Mouse (Mus musculus) kidney, embryonic 14.5 days (tissue): ENCODE data around the gene Brinp1. TPM values are rescaled to one million over a fixed set of nuclear protein-coding genes. Genes with fewer than 3 reads are reported as not detected.

Experiments
- ATAC-seq: fragments of 200-750 bp; cut with Nextera tagmentation; 2 replicates; pipeline ENCODE4 v1.8.0; 2017; ENCODE audit warnings: moderate number of reproducible peaks, mild to moderate bottlenecking, moderate TSS enrichment, moderate library complexity; ENCODE audit not compliant: low FRiP score, low TSS enrichment
- H3K27ac ChIP-seq: fragments of 300-500 bp; sonication (generic); 2 replicates; pipeline ENCODE4 v1.5.1; 2014; ENCODE audit warnings: low read depth, mild to moderate bottlenecking, low read length, moderate library complexity, mixed read lengths
- H3K27me3 ChIP-seq: fragments of 300-500 bp; sonication (generic); 2 replicates; pipeline ENCODE4 v1.6.1; 2014; ENCODE audit warnings: mild to moderate bottlenecking, low read length; ENCODE audit not compliant: control insufficient read depth, insufficient read depth
- H3K36me3 ChIP-seq: fragments of 300-500 bp; sonication (generic); 2 replicates; pipeline ENCODE4 v1.6.1; 2014; ENCODE audit warnings: low read length, mixed read lengths; ENCODE audit not compliant: control insufficient read depth, insufficient read depth
- H3K4me1 ChIP-seq: fragments of 300-500 bp; sonication (generic); 2 replicates; pipeline ENCODE4 v1.6.1; 2014; ENCODE audit warnings: low read length, mixed read lengths; ENCODE audit not compliant: control insufficient read depth, insufficient read depth
- H3K4me2 ChIP-seq: fragments of 300-500 bp; sonication (generic); replicated peaks from 2 replicates; pipeline ENCODE4 v1.6.1; 2014; ENCODE audit warnings: low read depth, mild to moderate bottlenecking, low read length
- H3K4me3 ChIP-seq: fragments of 300-500 bp; sonication (generic); 2 replicates; pipeline ENCODE4 v1.5.1; 2014; ENCODE audit warnings: mild to moderate bottlenecking, low read length
- H3K9ac ChIP-seq: fragments of 300-500 bp; sonication (generic); 2 replicates; pipeline ENCODE4 v1.6.1; 2014; ENCODE audit warnings: low read depth, mild to moderate bottlenecking, low read length, moderate library complexity
- H3K9me3 ChIP-seq: fragments of 300-500 bp; sonication (generic); 2 replicates; pipeline ENCODE4 v1.6.1; 2016; ENCODE audit warnings: low read length; ENCODE audit not compliant: control insufficient read depth
- WGBS: fragments of 180-500 bp; shearing (Covaris S2); extraction: QIAGEN DNeasy Blood & Tissue Kit; methylation state at CpG from one replicate; pipeline ENCODE4 v1.1.7; 2014; 5-methylcytosine and 5-hydroxymethylcytosine counted together
- polyA plus RNA-seq: library from polyadenylated mRNA; unstranded; fragments of >200 nt; fragmentation: Nextera tagmentation; extraction: Ambion mirVana; gene quantifications from 2 replicates; pipeline ENCODE4 v1.2.1, GENCODE M21; 2014

Brinp1 gene
- polyA plus RNA-seq, 1 experiment from 2014 or later: 10.2 TPM

DNA sequence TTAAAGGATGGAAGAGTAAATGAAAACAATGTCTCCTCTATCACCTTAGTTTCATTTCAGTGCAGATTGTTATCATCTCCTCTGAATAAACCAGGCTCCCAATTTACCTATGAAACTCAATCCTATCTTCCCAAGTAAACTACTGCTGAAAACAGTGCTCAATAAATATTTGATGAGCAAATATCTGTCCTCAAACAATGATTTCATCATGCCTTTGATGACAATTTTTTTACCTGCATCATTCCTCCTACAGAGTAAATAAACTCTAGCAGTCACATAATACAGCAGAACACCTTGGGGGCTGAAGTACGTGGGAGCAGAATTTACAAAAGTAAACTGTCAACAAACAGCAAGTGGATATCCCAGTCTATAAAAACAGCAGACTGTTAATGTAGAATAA, 31.3 kb downstream of the Brinp1 start:
- H3K27ac ChIP-seq: no peak overlapping the region
- WGBS: 64% methylated on average over 1 of the region's 1 CpGs
- H3K4me2 ChIP-seq: no peak overlapping the region
- no peaks in the 10 kb centered on the region for H3K27me3 ChIP-seq
- H3K36me3 ChIP-seq: no peaks in the 10 kb centered on the region
- no peak overlapping the region for H3K9ac ChIP-seq
- H3K4me1 ChIP-seq: no peaks in the 10 kb centered on the region
- no peak overlapping the region for H3K4me3 ChIP-seq
- no peaks in the 10 kb centered on the region for H3K9me3 ChIP-seq
- no peak for ATAC-seq

DNA sequence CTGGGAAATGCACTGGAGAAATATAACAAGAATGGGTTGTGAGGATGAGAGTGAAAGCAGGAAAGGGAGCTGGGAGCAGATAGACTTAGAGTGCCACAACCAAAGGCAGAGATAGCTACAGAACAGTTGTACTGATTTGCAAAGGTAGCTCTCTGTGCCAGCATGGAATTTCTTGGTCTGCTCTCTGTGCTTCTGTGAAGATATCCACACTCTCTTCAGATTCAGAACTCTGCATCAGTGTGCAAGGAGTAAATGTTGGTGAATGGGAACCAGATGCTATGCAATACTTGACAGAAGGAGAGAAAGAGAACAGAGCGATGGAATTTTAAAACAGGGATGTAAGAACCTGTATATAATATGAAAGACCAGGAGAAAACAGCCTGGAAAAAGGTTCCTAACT, 31.7 kb downstream of the Brinp1 start:
- WGBS: 92% methylated on average over 1 of the region's 1 CpGs

DNA sequence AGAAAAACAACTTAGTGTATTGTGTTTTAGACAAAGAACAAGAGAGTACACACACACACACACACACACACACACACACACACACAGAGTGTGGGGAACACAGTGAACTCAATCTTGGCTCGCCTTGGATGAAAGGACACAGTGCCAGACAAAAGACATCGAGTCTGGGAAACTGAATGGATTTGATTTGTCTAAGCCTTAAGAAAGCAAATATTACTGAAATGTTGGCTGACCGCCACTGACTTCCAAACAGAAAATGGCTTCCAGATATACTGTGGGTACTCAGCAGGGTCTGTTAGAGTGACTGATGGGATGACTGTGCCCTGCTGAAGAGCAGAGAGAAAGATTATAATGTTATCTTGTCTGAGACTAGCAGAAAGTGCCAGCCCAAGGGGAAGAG, 34.1 kb downstream of the Brinp1 start:
- Histone ChIP-seq H3K4me3 (no peak overlapping the region), H3K9me3 (no peaks in the 10 kb centered on the region)
- ATAC-seq: no peak

More for the DNA sequence above, 31.7 kb downstream of the Brinp1 start:
- Histone ChIP-seq H3K27ac (no peak overlapping the region), H3K4me3 (no peak overlapping the region), H3K4me2 (no peak overlapping the region), H3K4me1 (no peaks in the 10 kb centered on the region), H3K27me3 (no peaks in the 10 kb centered on the region), H3K36me3 (no peaks in the 10 kb centered on the region), H3K9me3 (no peaks in the 10 kb centered on the region), H3K9ac (no peak overlapping the region)
- no peak for ATAC-seq

DNA sequence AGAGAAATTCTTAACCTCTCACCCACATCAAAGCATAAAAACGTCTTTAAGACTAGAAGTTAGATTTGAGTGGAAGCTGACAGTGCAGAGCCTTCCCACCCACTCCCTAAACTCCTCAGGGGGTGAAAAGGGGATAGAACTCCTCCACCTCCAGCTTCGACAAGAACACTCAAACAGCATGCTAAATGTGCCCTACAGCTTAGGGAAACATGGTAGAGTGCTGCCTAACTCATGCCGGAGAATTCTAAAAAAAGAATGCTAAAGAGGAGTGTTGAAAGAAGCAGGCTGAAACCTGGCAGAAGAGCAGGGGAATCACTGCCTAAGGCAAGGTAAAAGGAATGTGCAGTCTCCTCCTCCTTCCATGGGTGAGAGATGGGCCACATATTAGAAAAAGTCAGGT, 43.3 kb downstream of the Brinp1 start:
- no peak for ATAC-seq
- Histone ChIP-seq H3K27me3 (no peaks in the 10 kb centered on the region), H3K9me3 (no peaks in the 10 kb centered on the region), H3K4me2 (no peak overlapping the region), H3K27ac (no peak overlapping the region), H3K36me3 (no peaks in the 10 kb centered on the region), H3K9ac (no peak overlapping the region), H3K4me3 (no peak overlapping the region), H3K4me1 (no peaks in the 10 kb centered on the region)
- WGBS: 54% methylated on average over 3 of the region's 3 CpGs

More for the DNA sequence above, 34.1 kb downstream of the Brinp1 start:
- Histone ChIP-seq H3K4me1 (no peaks in the 10 kb centered on the region), H3K27ac (no peak overlapping the region), H3K4me2 (no peak overlapping the region), H3K9ac (no peak overlapping the region), H3K36me3 (no peaks in the 10 kb centered on the region), H3K27me3 (no peaks in the 10 kb centered on the region)
- WGBS: 76% methylated on average over 3 of the region's 3 CpGs

DNA sequence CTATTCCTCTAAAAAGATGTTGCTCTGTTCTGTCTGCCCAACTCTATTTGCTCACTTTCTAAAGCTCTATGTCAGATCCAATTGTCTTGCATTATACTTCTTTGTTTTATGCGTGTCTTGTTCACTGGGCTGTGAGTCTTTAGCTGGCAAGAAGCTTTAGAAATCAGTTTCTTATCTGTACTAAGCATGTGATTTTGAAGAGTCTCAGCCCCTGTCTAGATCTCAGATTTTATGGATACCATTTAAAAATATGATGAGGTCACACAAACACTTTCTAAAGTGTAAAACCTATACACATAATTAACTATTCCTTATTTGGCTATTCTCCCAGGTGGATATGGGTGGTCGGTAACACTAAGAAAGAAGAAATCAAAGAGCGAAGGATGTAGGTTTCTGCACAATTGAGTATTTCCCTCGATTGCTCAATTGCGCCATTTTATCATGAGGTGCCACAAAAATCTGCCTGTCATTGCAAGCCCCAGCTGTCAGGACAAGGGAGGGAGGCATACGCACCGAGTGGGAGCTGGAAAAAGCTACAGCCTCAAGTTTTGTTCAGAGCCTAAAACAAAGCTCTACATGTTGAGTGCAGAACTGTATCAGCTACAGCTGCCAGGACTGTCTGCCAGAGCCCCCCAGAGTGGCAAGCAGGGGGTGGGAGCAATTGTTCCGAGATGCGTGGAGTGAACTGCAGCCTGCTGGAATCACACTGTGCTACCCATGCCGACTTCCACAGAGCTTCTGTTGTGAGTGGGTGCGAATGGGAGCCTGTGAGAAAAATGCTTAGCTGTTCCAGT, 47.6 kb downstream of the Brinp1 start:
- no peak overlapping the region for H3K4me2 ChIP-seq
- no peak overlapping the region for H3K4me3 ChIP-seq
- no peaks in the 10 kb centered on the region for H3K4me1 ChIP-seq
- H3K9me3 ChIP-seq: no peaks in the 10 kb centered on the region
- H3K27me3 ChIP-seq: no peaks in the 10 kb centered on the region
- WGBS: 73% methylated on average over 11 of the region's 11 CpGs
- no peak overlapping the region for H3K27ac ChIP-seq
- no peak for ATAC-seq
- no peak overlapping the region for H3K9ac ChIP-seq
- no peaks in the 10 kb centered on the region for H3K36me3 ChIP-seq

DNA sequence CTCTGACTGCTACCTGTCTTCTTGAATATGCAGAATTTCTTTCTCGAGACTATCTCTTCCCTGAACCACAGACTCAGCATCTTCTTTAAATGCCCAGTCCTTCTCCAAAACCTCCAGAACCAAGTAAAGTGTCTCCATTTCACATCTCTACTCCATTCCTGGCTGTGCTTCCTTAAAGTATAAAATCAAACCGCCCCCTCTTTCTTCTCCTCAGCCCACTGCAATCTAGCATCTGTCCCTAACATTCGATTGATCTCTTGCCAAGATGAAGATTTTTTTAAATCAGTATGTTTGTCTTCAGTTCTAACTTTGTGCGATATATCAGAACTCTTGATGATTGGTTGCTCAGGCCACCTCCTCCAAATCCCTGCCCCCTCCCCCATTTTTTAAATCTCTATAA, 63.7 kb downstream of the Brinp1 start:
- Histone ChIP-seq H3K27me3 (no peaks in the 10 kb centered on the region), H3K4me1 (no peaks in the 10 kb centered on the region), H3K4me3 (no peak overlapping the region), H3K4me2 (no peak overlapping the region), H3K9me3 (no peaks in the 10 kb centered on the region), H3K9ac (no peak overlapping the region), H3K36me3 (no peaks in the 10 kb centered on the region), H3K27ac (no peak overlapping the region)
- WGBS: 84% methylated on average over 4 of the region's 4 CpGs
- no peak for ATAC-seq

DNA sequence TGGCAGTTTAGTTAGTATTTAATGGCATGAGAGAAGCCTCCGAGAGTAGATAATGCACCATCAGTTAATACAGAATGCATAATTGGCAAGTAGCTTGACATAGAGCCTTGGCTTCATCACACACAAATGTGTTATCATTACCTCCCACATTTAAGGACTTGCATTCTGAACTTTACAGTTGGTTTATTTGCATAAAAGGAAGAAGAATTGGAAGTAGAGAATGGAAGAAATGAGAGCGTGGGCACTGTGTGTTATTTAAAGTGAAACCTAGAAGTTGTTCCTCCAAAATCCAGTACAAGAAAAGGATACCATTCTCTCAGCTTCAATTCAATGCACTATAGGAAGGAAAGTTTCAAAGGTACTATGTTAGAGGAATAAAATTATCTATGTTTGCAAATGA, 67.9 kb downstream of the Brinp1 start:
- no peak overlapping the region for H3K27ac ChIP-seq
- no peak for ATAC-seq
- H3K4me3 ChIP-seq: no peak overlapping the region
- no peaks in the 10 kb centered on the region for H3K9me3 ChIP-seq
- no peaks in the 10 kb centered on the region for H3K4me1 ChIP-seq
- H3K27me3 ChIP-seq: no peaks in the 10 kb centered on the region
- 89% methylated on average over 2 of the region's 2 CpGs for WGBS
- H3K9ac ChIP-seq: no peak overlapping the region
- H3K36me3 ChIP-seq: no peaks in the 10 kb centered on the region
- no peak overlapping the region for H3K4me2 ChIP-seq

DNA sequence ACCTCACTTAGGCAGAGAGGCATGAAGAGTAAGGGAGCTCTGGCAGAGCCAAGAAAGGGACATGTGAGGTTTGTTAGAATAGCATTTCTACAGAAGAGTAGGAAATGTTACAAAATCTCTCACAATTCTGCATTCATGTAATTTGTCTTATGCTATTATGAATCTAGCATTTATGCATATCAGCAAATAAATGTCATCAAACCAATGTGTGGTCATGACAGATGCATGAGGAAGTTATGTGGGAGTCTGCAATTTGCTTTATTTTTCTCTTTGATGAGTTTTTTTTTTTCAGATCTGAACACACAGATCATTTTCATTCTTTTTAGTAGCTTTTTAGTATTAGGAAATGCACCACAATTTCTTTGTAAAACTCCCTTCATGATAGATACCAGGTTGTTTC, 82.2 kb downstream of the Brinp1 start:
- no peak overlapping the region for H3K4me2 ChIP-seq
- H3K27me3 ChIP-seq: no peaks in the 10 kb centered on the region
- no peaks in the 10 kb centered on the region for H3K9me3 ChIP-seq
- no peak for ATAC-seq
- H3K9ac ChIP-seq: no peak overlapping the region
- H3K4me3 ChIP-seq: no peak overlapping the region
- H3K4me1 ChIP-seq: no peaks in the 10 kb centered on the region
- no peaks in the 10 kb centered on the region for H3K36me3 ChIP-seq
- no peak overlapping the region for H3K27ac ChIP-seq

DNA sequence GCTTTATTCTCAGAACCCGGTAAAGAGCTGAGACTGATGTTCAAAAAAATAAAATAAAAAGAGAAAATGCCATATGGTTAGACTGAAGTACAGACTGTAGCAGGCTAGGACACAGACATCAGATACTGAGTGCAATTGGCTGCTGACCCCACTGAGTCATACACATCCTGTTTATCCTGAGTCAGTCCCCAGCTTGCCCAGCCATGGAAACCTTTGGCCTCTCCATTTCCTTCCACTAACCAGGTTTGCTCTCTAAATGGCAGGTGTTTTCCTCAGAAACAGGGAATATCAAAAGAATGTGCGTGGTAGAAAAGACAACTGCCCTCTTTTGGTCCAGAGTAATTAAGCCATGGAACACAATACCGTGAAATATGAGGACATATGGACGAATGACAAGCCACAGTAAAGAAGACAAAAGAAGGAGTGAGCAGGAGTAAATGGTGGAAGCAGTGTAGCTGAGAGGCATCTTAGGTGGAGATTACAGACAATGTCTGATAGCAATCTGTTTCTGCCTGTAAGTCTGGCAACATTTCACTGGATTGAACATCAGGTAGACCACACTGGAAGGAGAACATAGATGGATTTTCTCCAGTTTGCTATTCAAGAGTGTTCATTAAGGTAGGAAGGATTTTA, 88.9 kb downstream of the Brinp1 start:
- Histone ChIP-seq H3K4me1 (no peaks in the 10 kb centered on the region), H3K36me3 (no peaks in the 10 kb centered on the region), H3K27me3 (no peaks in the 10 kb centered on the region), H3K9me3 (no peaks in the 10 kb centered on the region), H3K4me3 (no peak overlapping the region), H3K4me2 (no peak overlapping the region), H3K27ac (no peak overlapping the region), H3K9ac (no peak overlapping the region)
- ATAC-seq: no peak
- WGBS: 49% methylated on average over 4 of the region's 4 CpGs
